Mouse (Mus musculus) bone marrow macrophage, adult 2 months (primary cell): ENCODE results near the gene Prickle2.

Source experiments
- CTCF ChIP-seq: IDR thresholded peaks from 2 replicates; pipeline ENCODE4 v1.5.1; 2012; ENCODE audit warnings: low read depth, mild to moderate bottlenecking, low read length, moderate library complexity
- POLR2A ChIP-seq: IDR thresholded peaks from 2 replicates; pipeline ENCODE4 v1.6.1; 2012; ENCODE audit warnings: mild to moderate bottlenecking, low read depth, low read length, borderline replicate concordance

DNA sequence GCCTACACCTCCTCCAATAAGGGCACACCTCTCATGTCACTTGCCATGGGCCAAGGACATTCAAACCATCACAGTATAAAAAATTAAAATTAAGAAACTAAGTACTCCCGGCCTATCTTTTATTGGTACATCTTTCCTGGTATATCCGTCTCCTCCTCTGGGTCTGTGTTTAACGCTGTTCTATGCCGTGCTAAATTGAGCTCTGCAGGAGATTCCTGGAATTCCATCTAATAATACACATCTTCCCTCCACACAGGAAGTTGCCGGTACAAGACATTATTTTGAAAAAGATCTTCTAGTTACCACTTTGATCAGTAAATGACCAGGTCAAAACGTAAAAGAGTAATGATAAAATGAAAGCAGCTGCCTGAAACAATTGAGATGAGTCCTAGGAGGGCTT lies 207.4 kb downstream of the Prickle2 start:
- TF ChIP-seq CTCF (no peak), POLR2A (no peak)
